In the genomic region with DNA sequence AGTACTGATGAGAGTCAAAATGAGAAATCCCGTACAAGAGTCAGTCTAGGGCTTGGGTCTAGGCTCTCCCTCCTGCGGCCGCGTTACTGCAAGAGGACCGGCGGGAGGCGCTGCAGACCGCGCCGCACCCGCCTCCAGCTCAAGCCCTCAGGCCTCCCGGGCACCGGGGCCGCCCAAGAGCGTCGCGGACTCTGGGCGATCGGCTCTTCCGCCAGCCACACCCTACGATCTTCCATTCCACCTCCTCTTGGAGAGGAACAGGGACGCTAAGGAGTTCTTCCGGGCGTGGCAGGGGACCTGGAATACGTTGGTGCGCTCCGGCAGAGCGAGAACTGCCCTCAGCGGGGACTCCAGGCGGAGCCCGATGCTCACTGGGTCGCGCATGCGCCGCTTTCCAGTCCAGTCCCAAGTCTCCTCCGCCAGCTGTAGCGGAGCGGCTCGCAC, we compare ENCODE assay signal across 8 mouse cellular contexts. TPM values are rescaled to one million over a fixed set of nuclear protein-coding genes. Genes with fewer than 3 reads are reported as not detected.
A peak's percentile ranks its signal among the peaks of the same experiment; 100 is the strongest.
DNase-seq lines count a peak whose midpoint lies in the region; ATAC-seq and TF ChIP-seq lines count a peak whose summit lies in the region.

No protein-coding gene starts in this region.

- intact Hi-C loops in left cerebral cortex, adult 2 months (cut with DNase I): loop anchor here (1.0 to 2.0 kb wide), 2 partner anchors 979 to 1170 kb away; no protein-coding TSS in a partner anchor

- no peaks in the 10 kb centered on the region for H3K4me1 ChIP-seq in hindbrain, embryonic 16.5 days (ENCODE audit: control insufficient read depth, insufficient read depth, low read depth, low read length)

- H3K36me3 ChIP-seq in hindbrain, embryonic 16.5 days (ENCODE audit: control insufficient read depth, insufficient read depth, low read length): no peaks in the 10 kb centered on the region

- H3K27ac ChIP-seq in hindbrain, embryonic 16.5 days (ENCODE audit: low read depth, low read length): peak overlapping the region; percentile 64; the same call in 1 of the 2 replicates
- H3K27ac ChIP-seq in left cerebral cortex, adult 2 months: peak overlapping the region; percentile 84

- H3K4me2 ChIP-seq in hindbrain, embryonic 16.5 days (ENCODE audit: low read length): peak overlapping the region; percentile 78

- peak; percentile 99 for ATAC-seq in hindbrain, embryonic 16.5 days

- peak overlapping the region; percentile 60 for H3K4me3 ChIP-seq in hindbrain, embryonic 16.5 days (ENCODE audit: low read length)
- H3K4me3 ChIP-seq in left cerebral cortex, adult 2 months: peak overlapping the region; percentile 63

- peak; percentile 96 for TF ChIP-seq CTCF in left cerebral cortex, adult 2 months (IDR thresholded peaks at IDR 0.05)

- peak overlapping the region; percentile 77 for H3K9ac ChIP-seq in hindbrain, embryonic 16.5 days (ENCODE audit: low read depth, low read length)

- no peaks in the 10 kb centered on the region for H3K9me3 ChIP-seq in hindbrain, embryonic 16.5 days (ENCODE audit: control insufficient read depth, low read length)

- WGBS in hindbrain, embryonic 16.5 days: under 1% methylated on average over 39 of the region's 39 CpGs

- peak; percentile 83 for DNase-seq in WW6 (ENCODE audit: low read depth, low spot score)
- peak; percentile 44 to 71 for DNase-seq in cerebellum, postnatal 4 days (ENCODE audit: low spot score in 2 of 2)
- peak; percentile 56 to 65 for DNase-seq in gastrocnemius, adult 8-10 months (ENCODE audit: low spot score in 2 of 2)
- peak; percentile 74 to 76 for DNase-seq in left cerebral cortex, adult 2 months (ENCODE audit: extremely low spot score in 1 of 2, low spot score in 2 of 2)
- DNase-seq in lung, postnatal 4 days: peak; percentile 84 to 87
- peak; percentile 84 for DNase-seq in retina, embryonic 14.5 days (ENCODE audit: low spot score)
- peak; percentile 63 to 68 for DNase-seq in thymus, postnatal 36 days

- no peaks in the 10 kb centered on the region for H3K27me3 ChIP-seq in hindbrain, embryonic 16.5 days (replicated peaks; ENCODE audit: control insufficient read depth, insufficient read depth, low read length)

RNA-seq across cellular contexts. Expression of gene Klf4, which starts 17.5 kb away (rescaled TPM):
- 10 to 100 TPM in 1 of 4 experiments, 1 to 10 TPM in 3; 5.7 to 18.2 (median 6.6) TPM for total RNA-seq in gastrocnemius, adult 8-10 months (2022)
- 2.7 and 3.4 TPM in 2 replicates for polyA plus RNA-seq in hindbrain, embryonic 16.5 days (2015; fragmentation: Nextera tagmentation; extraction: Ambion mirVana)
- 10 to 100 TPM in 1 of 2 experiments, 1 to 10 TPM in 1; 7.7 to 14.3 TPM for total RNA-seq in left cerebral cortex, adult 2 months (2021)

Comparison
In these comparisons a context has a peak if more than half of its experiments do, and no peak if none do; other contexts are left out.
1. Peak in every context shown above with its lines: DNase-seq, ATAC-seq, H3K4me3 ChIP-seq and H3K27ac ChIP-seq.